Mouse (Mus musculus) MEL (cell line): ENCODE results near the gene Shroom1. TPM values are rescaled to one million over a fixed set of nuclear protein-coding genes. Genes with fewer than 3 reads are reported as not detected.

ENCODE experiments used
- DNase-seq: peaks from one replicate; pipeline ENCODE4 v3.0.0; 2011; ENCODE audit warnings: low read depth, low spot score
- H3K27ac ChIP-seq: 2 replicates; pipeline ENCODE4 v1.5.1; 2012; ENCODE audit warnings: low read depth, mild to moderate bottlenecking, control low read depth, low read length, moderate library complexity; ENCODE audit not compliant: control insufficient read depth
- H3K27me3 ChIP-seq, 2 experiments: fragments of 150-350 bp in 1 of 2; sonication (generic) in 1 of 2; 2 replicates each; pipeline ENCODE4 v1.6.1; 2012; ENCODE audit warnings: low read length in 2 of 2, mild to moderate bottlenecking in 2 of 2, improper control_type of control experiment in 1 of 2, moderate library complexity in 1 of 2; ENCODE audit not compliant: insufficient read depth in 2 of 2, control insufficient read depth in 1 of 2
- H3K36me3 ChIP-seq, 2 experiments: 2 replicates each; pipeline ENCODE4 v1.6.1; 2012 to 2014; ENCODE audit warnings: low read length in 2 of 2, improper control_type of control experiment in 1 of 2, inconsistent platforms in 1 of 2, mild to moderate bottlenecking in 1 of 2; ENCODE audit not compliant: insufficient read depth in 2 of 2, control insufficient read depth in 1 of 2
- H3K4me1 ChIP-seq, 2 experiments: fragments of 150-350 bp in 1 of 2; sonication (generic) in 1 of 2; 2 replicates each; pipeline ENCODE4 v1.6.1; 2012; ENCODE audit warnings: low read length in 2 of 2, improper control_type of control experiment in 1 of 2, mild to moderate bottlenecking in 1 of 2; ENCODE audit not compliant: insufficient read depth in 2 of 2, control insufficient read depth in 1 of 2
- H3K4me3 ChIP-seq, 2 experiments: fragments of 150-350 bp in 1 of 2; sonication (generic) in 1 of 2; 2 replicates each; pipeline ENCODE4 v1.5.1; 2012; ENCODE audit warnings: low read depth in 2 of 2, low read length in 2 of 2, mild to moderate bottlenecking in 2 of 2, moderate library complexity in 2 of 2, control low read depth in 1 of 2, improper control_type of control experiment in 1 of 2; ENCODE audit not compliant: control insufficient read depth in 1 of 2, insufficient read depth in 1 of 2
- H3K79me2 ChIP-seq: 2 replicates; pipeline ENCODE4 v1.6.1; 2012; ENCODE audit warnings: mild to moderate bottlenecking, low read length, moderate library complexity; ENCODE audit not compliant: control insufficient read depth, poor library complexity, insufficient read depth
- H3K9ac ChIP-seq: 2 replicates; pipeline ENCODE4 v1.6.1; 2012; ENCODE audit warnings: low read depth, mild to moderate bottlenecking, control low read depth, low read length, moderate library complexity; ENCODE audit not compliant: control insufficient read depth, poor library complexity, severe bottlenecking
- H3K9me3 ChIP-seq: fragments of 150-350 bp; sonication (generic); replicated peaks from 2 replicates; pipeline ENCODE4 v1.6.1; 2012; ENCODE audit warnings: mild to moderate bottlenecking, low read length, improper control_type of control experiment, moderate library complexity; ENCODE audit not compliant: insufficient read depth
- E2F4 ChIP-seq: IDR thresholded peaks from 2 replicates; pipeline ENCODE4 v1.6.1; 2011; ENCODE audit warnings: low read depth, low read length, improper control_type of control experiment, borderline replicate concordance
- ETS1 ChIP-seq: IDR thresholded peaks from 2 replicates; pipeline ENCODE4 v1.6.1; 2012; ENCODE audit warnings: low read depth, mild to moderate bottlenecking, inconsistent platforms, low read length, improper control_type of control experiment, moderate library complexity
- GABPA ChIP-seq: IDR thresholded peaks from 2 replicates; pipeline ENCODE4 v1.6.1; 2012; ENCODE audit warnings: low read depth, mild to moderate bottlenecking, inconsistent platforms, low read length, improper control_type of control experiment, moderate library complexity
- GATA1 ChIP-seq: IDR thresholded peaks from 2 replicates; pipeline ENCODE4 v1.6.1; 2011; ENCODE audit warnings: low read depth, low read length, improper control_type of control experiment
- HCFC1 ChIP-seq: IDR thresholded peaks from 2 replicates; pipeline ENCODE4 v1.6.1; 2012; ENCODE audit warnings: low read depth, mild to moderate bottlenecking, inconsistent platforms, low read length, improper control_type of control experiment, moderate library complexity
- JUND ChIP-seq: IDR thresholded peaks from 2 replicates; pipeline ENCODE4 v1.6.1; 2011; ENCODE audit warnings: low read depth, mild to moderate bottlenecking, improper control_type of control experiment, low read length
- KAT2A ChIP-seq: conservative IDR thresholded peaks from 2 replicates; pipeline ENCODE4 v1.6.1; 2012; ENCODE audit warnings: low read depth, low read length, improper control_type of control experiment, inconsistent platforms
- MAFK ChIP-seq: IDR thresholded peaks from 2 replicates; pipeline ENCODE4 v1.6.1; 2011; ENCODE audit warnings: low read depth, mild to moderate bottlenecking, low read length, improper control_type of control experiment, borderline replicate concordance
- MAZ ChIP-seq: IDR thresholded peaks from 2 replicates; pipeline ENCODE4 v1.6.1; 2012; ENCODE audit warnings: low read depth, mild to moderate bottlenecking, inconsistent platforms, low read length, improper control_type of control experiment
- MXI1 ChIP-seq: IDR thresholded peaks from 2 replicates; pipeline ENCODE4 v1.6.1; 2011; ENCODE audit warnings: mild to moderate bottlenecking, low read depth, low read length, improper control_type of control experiment
- MYB ChIP-seq: IDR thresholded peaks from 2 replicates; pipeline ENCODE4 v1.6.1; 2011; ENCODE audit warnings: mild to moderate bottlenecking, low read depth, low read length, improper control_type of control experiment
- NELFE ChIP-seq: IDR thresholded peaks from 2 replicates; pipeline ENCODE4 v1.6.1; 2011; ENCODE audit warnings: low read depth, low read length, improper control_type of control experiment
- NRF1 ChIP-seq: IDR thresholded peaks from 2 replicates; pipeline ENCODE4 v1.6.1; 2014; ENCODE audit warnings: low read depth, mild to moderate bottlenecking, inconsistent platforms, low read length, improper control_type of control experiment, moderate library complexity; ENCODE audit not compliant: poor library complexity, insufficient read depth, severe bottlenecking
- POLR2AphosphoS2 ChIP-seq: IDR thresholded peaks from 2 replicates; pipeline ENCODE4 v1.6.1; 2011; ENCODE audit warnings: low read length, improper control_type of control experiment
- POLR2AphosphoS5 ChIP-seq: IDR thresholded peaks from 2 replicates; pipeline ENCODE4 v1.6.1; 2012; ENCODE audit warnings: low read depth, borderline replicate concordance, mild to moderate bottlenecking, inconsistent platforms, low read length, moderate library complexity, mixed read lengths
- RAD21 ChIP-seq: IDR thresholded peaks from 2 replicates; pipeline ENCODE4 v1.6.1; 2011; ENCODE audit warnings: mild to moderate bottlenecking, low read depth, low read length, improper control_type of control experiment
- RCOR1 ChIP-seq: IDR thresholded peaks from 2 replicates; pipeline ENCODE4 v1.6.1; 2012; ENCODE audit warnings: low read depth, mild to moderate bottlenecking, inconsistent platforms, low read length, improper control_type of control experiment
- SIN3A ChIP-seq: IDR thresholded peaks from 2 replicates; pipeline ENCODE4 v1.6.1; 2012; ENCODE audit warnings: low read length, improper control_type of control experiment, inconsistent platforms
- TBP ChIP-seq: IDR thresholded peaks from 2 replicates; pipeline ENCODE4 v1.8.0; 2011; ENCODE audit warnings: low read depth, low read length, improper control_type of control experiment
- UBTF ChIP-seq: IDR thresholded peaks from 2 replicates; pipeline ENCODE4 v1.6.1; 2012; ENCODE audit warnings: low read depth, mild to moderate bottlenecking, inconsistent platforms, low read length, improper control_type of control experiment, moderate library complexity, borderline replicate concordance; ENCODE audit not compliant: insufficient read depth
- USF1 ChIP-seq: IDR thresholded peaks from 2 replicates; pipeline ENCODE4 v1.6.1; 2014; ENCODE audit warnings: low read depth, mild to moderate bottlenecking, inconsistent platforms, low read length, improper control_type of control experiment, moderate library complexity
- USF2 ChIP-seq, 2 experiments: IDR thresholded peaks; 2 replicates each; pipeline ENCODE4 v1.6.1; 2011 to 2012; ENCODE audit warnings: improper control_type of control experiment in 2 of 2, low read length in 2 of 2, borderline replicate concordance in 1 of 2, inconsistent platforms in 1 of 2, low read depth in 1 of 2, mild to moderate bottlenecking in 1 of 2; ENCODE audit not compliant: insufficient read depth in 1 of 2
- ZC3H11A ChIP-seq: IDR thresholded peaks from 2 replicates; pipeline ENCODE4 v1.6.1; 2012; ENCODE audit warnings: low read depth, mild to moderate bottlenecking, inconsistent platforms, low read length, improper control_type of control experiment
- ZKSCAN1 ChIP-seq: IDR thresholded peaks from 2 replicates; pipeline ENCODE4 v1.6.1; 2012; ENCODE audit warnings: low read depth, mild to moderate bottlenecking, inconsistent platforms, low read length, improper control_type of control experiment, moderate library complexity
- ZMIZ1 ChIP-seq: IDR thresholded peaks from 2 replicates; pipeline ENCODE4 v1.6.1; 2012; ENCODE audit warnings: low read depth, mild to moderate bottlenecking, inconsistent platforms, low read length, improper control_type of control experiment, moderate library complexity
- polyA plus RNA-seq, 2 experiments: library from polyadenylated mRNA; stranded (reverse) in 1 of 2; unstranded in 1 of 2; fragments of >175 nt in 1 of 2; fragments of >200 nt in 1 of 2; gene quantifications; 2 replicates each; pipeline versions ENCODE4 v1.2.1 to v1.2.4; 2012; ENCODE audit warnings: low replicate concordance in 2 of 2, low read depth in 1 of 2; ENCODE audit not compliant: insufficient read length in 2 of 2, insufficient read depth in 1 of 2, missing spikeins in 1 of 2
- total RNA-seq: library from RNA; depleted of rRNA; stranded (reverse); fragments of 300-350 nt; gene quantifications from 2 replicates; pipeline ENCODE4 v1.2.3, GENCODE M21; 2012

Gene Shroom1
- total and polyA plus RNA-seq, 3 experiments, result 0.19 TPM; not detected in 2

- TF ChIP-seq NRF1 (no peak), GATA1 (no peak), E2F4 (no peak), MAZ (no peak), POLR2AphosphoS2 (no peak), MAFK (no peak), RAD21 (peak; percentile 63), USF2 (IDR thresholded peaks at IDR 0.05; ENCODE audit: borderline replicate concordance in 1 of 2, insufficient read depth in 1 of 2, low read depth in 1 of 2, low read length in 2 of 2) (no peak), ETS1 (no peak), UBTF (no peak)
- TF ChIP-seq, all 39 proteins: peak for 4
Measured at GRCm38 (mm10) chr11:53472709-53473108, 15.7 kb downstream of the Shroom1 start (continued).

- Histone ChIP-seq H3K9ac (no peak overlapping the region), H3K27me3 (peaks cover 4 to 5% of the 10 kb centered on the region in 2 experiments), H3K79me2 (no peaks in the 10 kb centered on the region)
- TF ChIP-seq UBTF, result no peak
- TF ChIP-seq SIN3A, result no peak
- TF ChIP-seq ZC3H11A, result no peak
- no peak for TF ChIP-seq ZKSCAN1
- TF ChIP-seq GATA1, result no peak
- no peak for TF ChIP-seq NELFE
- no peak for TF ChIP-seq JUND
- TF ChIP-seq KAT2A, result no peak
- TF ChIP-seq TBP, result no peak
- no peak for TF ChIP-seq MYB
- TF ChIP-seq, all 39 proteins: peak for 0
- Histone ChIP-seq H3K27ac (no peak overlapping the region), H3K9me3 (no peaks in the 10 kb centered on the region), H3K36me3 (peaks cover 0 to 10% of the 10 kb centered on the region in 2 experiments; a peak in 2 of 4 replicates), H3K4me3 (no peak overlapping the region), H3K4me1 (peaks cover 4 to 8% of the 10 kb centered on the region in 2 experiments)
- no peak for DNase-seq
Measured at GRCm38 (mm10) chr11:53475620-53476019, 18.6 kb downstream of the Shroom1 start.

GRCm38 (mm10) chr11:53477833-53478232 is 20.8 kb downstream of the Shroom1 start:
- TF ChIP-seq RAD21 (no peak), NELFE (no peak), SIN3A (no peak), E2F4 (no peak), NRF1 (no peak), RCOR1 (no peak), HCFC1 (no peak), POLR2AphosphoS2 (no peak), GABPA (no peak), MAZ (no peak), MXI1 (no peak), ZMIZ1 (no peak), ZKSCAN1 (no peak), MAFK (no peak), POLR2AphosphoS5 (no peak), KAT2A (no peak), UBTF (no peak), USF1 (no peak), MYB (no peak)
- Histone ChIP-seq H3K4me1 (peaks cover 12 to 18% of the 10 kb centered on the region in 2 experiments), H3K9me3 (no peaks in the 10 kb centered on the region), H3K9ac (no peak overlapping the region), H3K4me3 (no peak overlapping the region), H3K79me2 (no peaks in the 10 kb centered on the region), H3K27ac (no peak overlapping the region), H3K27me3 (peaks cover 4 to 5% of the 10 kb centered on the region in 2 experiments), H3K36me3 (peaks cover 0 to 20% of the 10 kb centered on the region in 2 experiments; a peak in 2 of 4 replicates)
- no peak for DNase-seq
